Mouse (Mus musculus): ENCODE data around the gene Tdrkh. TPM values are rescaled to one million over a fixed set of nuclear protein-coding genes. Genes with fewer than 3 reads are reported as not detected.

The Tdrkh gene
- 8.5 and 8.6 TPM in 2 replicates for polyA plus RNA-seq (2016; fragmentation: Nextera tagmentation; extraction: Ambion mirVana)

DNA sequence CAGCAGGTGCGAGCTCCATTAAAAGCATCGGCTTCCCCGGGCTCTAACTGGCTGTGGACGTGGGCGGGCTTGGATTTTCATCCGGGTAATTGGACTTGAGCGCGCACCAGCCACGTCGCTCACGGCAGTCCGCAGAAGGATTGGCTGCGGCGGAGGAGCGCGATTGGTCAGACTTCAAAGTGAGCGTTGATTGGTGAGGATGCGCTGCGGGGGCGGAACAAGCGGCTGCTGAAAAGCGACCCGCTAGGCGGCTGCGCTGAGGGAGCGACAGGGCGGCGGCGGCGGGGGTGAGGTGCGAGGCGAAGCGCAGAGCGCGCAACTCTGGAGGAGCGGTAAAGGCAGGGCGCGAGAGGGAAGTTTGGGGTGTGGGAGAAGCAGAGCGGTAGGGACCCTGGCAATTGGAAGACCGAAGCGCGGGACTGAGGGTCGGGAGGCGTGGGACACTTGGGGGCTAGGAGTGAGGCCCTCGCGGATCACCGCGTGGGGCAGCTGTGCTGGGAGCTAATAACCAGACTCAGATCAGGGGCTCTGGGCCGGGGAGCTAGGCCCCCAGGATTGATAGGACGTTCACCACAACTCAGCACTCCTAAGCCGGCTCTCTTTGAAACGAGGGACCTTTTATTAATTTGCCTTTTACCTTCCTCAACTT lies at the start of gene Tdrkh:
Gene Tdrkh (plus strand): TSS at position 243 of the 649 bp plus-strand sequence.
- Histone ChIP-seq H3K4me3 (replicated peaks) (peak within 1 kb of the TSS; percentile 40), H3K36me3 (no peaks in the 10 kb centered on the region), H3K9ac (replicated peaks) (peak within 1 kb of the TSS; percentile 49; the same call in 1 of the 2 replicates), H3K27ac (no peak within 1 kb of the TSS), H3K4me1 (replicated peaks) (peaks cover 9% of the 10 kb centered on the region), H3K27me3 (peaks cover 8% of the 10 kb centered on the region), H3K9me3 (no peaks in the 10 kb centered on the region), H3K4me2 (peak within 1 kb of the TSS; percentile 80)
- peak; percentile 99 for ATAC-seq (ENCODE audit: insufficient number of reproducible peaks, insufficient read depth, low FRiP score, low TSS enrichment, low read depth)
- WGBS: 8% methylated on average over 52 of the region's 52 CpGs

DNA sequence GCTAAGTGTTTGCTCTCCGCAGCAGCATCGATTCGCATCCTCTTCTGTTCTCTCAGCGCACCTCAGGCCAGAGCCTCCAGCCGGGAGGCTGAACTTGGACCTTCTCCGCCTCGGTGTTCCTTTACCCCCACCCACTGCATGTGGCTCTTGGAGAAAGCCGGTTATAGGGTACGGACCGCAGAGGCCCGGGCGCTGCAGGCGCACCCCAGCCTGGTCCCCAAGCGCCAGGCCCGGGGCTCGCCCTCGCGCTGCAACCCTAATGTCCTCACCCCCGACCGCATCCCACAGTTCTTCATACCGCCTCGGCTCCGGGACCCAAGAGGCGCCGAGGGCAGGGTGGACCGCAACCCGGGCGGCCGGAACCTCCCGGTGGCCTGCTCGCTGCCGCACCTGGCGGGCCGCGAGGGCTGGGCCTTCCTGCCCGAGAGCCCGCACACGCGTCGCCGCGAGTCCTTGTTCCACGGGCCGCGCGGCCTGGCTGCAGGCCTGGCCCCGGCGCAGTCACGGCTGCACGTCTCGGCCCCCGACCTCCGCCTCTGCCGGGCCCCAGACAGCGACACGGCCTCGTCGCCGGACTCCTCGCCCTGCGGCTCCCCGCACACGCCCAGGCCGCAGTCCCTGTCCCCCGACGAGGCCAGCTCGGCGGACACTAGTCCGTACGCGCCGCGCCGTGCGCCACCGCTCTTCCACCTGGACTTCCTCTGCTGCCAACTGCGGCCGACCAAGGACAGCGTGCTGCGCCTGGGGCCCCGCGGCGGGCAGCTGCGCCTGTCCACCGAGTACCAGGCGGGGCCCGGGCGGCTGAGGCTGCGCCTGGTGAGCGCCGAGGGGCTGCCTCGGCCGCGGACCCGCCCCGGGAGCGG lies 49.6 kb upstream of the Tdrkh start:
- 0 out of 2 replicates have a peak, but pooled peaks cover 3% of the 10 kb centered on the region for H3K4me1 ChIP-seq (replicated peaks)
- peak; percentile 53 for ATAC-seq (ENCODE audit: insufficient number of reproducible peaks, insufficient read depth, low FRiP score, low TSS enrichment, low read depth)
- no peaks in the 10 kb centered on the region for H3K36me3 ChIP-seq
- peak overlapping the region; percentile 87 for H3K9ac ChIP-seq (replicated peaks)
- peak overlapping the region; percentile 65 for H3K4me3 ChIP-seq (replicated peaks)
- peak overlapping the region; percentile 89 for H3K4me2 ChIP-seq
- H3K27me3 ChIP-seq: peaks cover 56% of the 10 kb centered on the region
- H3K27ac ChIP-seq: no peak overlapping the region
- 0 out of 2 replicates have a peak, but pooled peaks cover 5% of the 10 kb centered on the region for H3K9me3 ChIP-seq
- WGBS: 5% methylated on average over 97 of the region's 97 CpGs

DNA sequence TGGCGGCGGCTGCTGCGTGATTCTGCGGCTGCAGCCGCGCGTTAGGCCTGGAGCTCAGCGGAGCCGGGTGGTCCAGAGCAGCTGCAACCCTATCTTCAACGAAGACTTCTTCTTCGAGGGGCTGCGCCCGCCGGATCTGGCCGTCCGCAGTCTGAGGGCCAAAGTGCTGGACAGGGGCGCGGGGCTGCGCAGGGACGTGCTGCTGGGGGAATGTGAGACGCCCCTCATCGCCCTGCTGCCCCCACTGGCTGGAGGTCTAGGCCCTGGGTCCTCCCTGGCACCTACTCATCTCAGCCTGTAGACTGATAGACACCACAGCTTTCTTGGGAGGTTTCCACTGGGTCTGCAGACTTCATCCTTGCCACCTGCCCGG lies 48.9 kb upstream of the Tdrkh start:
- peak; percentile 42; the same call in 1 of the 2 replicates for ATAC-seq (ENCODE audit: insufficient number of reproducible peaks, insufficient read depth, low FRiP score, low TSS enrichment, low read depth)
- Histone ChIP-seq H3K4me1 (replicated peaks) (0 out of 2 replicates have a peak, but pooled peaks cover 3% of the 10 kb centered on the region), H3K9ac (replicated peaks) (peak overlapping the region; percentile 87), H3K4me3 (replicated peaks) (peak overlapping the region; percentile 65), H3K27me3 (peaks cover 56% of the 10 kb centered on the region), H3K4me2 (peak overlapping the region; percentile 89), H3K9me3 (0 out of 2 replicates have a peak, but pooled peaks cover 5% of the 10 kb centered on the region), H3K36me3 (no peaks in the 10 kb centered on the region), H3K27ac (no peak overlapping the region)
- WGBS: 4% methylated on average over 23 of the region's 23 CpGs

DNA sequence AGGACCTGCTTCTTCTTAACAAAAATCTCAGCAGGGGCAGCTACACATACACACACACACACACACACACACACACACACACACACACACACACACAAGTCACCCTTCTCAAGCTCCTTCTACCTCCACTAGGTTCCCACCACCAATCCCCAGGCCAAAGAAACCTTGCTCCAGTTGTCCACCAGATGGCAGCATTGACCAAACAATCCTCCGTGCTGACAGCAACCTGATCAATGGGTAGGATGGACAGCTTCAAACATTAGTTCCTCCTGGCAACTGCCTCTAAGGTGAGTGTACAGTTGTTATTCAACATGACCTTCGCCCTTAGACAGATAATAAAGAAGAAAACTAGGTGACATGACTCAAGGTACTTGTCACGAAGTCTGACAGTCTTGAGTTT lies 46.3 kb upstream of the Tdrkh start:
- no peak for ATAC-seq (ENCODE audit: insufficient number of reproducible peaks, insufficient read depth, low FRiP score, low TSS enrichment, low read depth)
- H3K27me3 ChIP-seq: peaks cover 47% of the 10 kb centered on the region
- peaks cover 8% of the 10 kb centered on the region for H3K4me1 ChIP-seq (replicated peaks)
- H3K9me3 ChIP-seq: 0 out of 2 replicates have a peak, but pooled peaks cover 5% of the 10 kb centered on the region
- 20% methylated on average over 3 of the region's 3 CpGs for WGBS
- no peak overlapping the region for H3K4me3 ChIP-seq (replicated peaks)
- no peak overlapping the region for H3K27ac ChIP-seq
- no peaks in the 10 kb centered on the region for H3K36me3 ChIP-seq
- no peak overlapping the region for H3K4me2 ChIP-seq
- no peak overlapping the region for H3K9ac ChIP-seq (replicated peaks)

DNA sequence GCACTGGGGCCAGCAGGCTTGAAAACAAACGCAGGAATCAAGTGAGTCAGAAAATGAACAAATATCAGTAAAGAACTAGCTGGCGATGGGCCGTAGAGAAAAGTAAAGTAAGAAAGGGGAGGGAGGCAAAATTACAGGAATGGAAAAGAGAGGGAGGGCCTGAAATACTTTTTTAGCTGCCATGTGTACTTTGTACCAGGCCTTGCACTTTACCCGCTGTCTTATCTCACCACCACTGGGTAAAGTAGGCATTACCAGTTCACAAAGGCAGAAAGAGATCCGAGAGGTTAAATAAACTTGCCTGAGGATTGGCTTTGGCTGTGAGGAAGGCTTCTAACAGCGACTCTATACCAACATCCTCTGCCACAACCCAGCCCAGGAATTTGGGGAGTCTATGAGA lies 45.6 kb upstream of the Tdrkh start:
- Histone ChIP-seq H3K9ac (replicated peaks) (no peak overlapping the region), H3K4me1 (replicated peaks) (peaks cover 14% of the 10 kb centered on the region), H3K27ac (no peak overlapping the region), H3K36me3 (no peaks in the 10 kb centered on the region), H3K4me2 (no peak overlapping the region), H3K27me3 (peaks cover 43% of the 10 kb centered on the region), H3K9me3 (0 out of 2 replicates have a peak, but pooled peaks cover 5% of the 10 kb centered on the region), H3K4me3 (replicated peaks) (no peak overlapping the region)
- ATAC-seq (ENCODE audit: insufficient number of reproducible peaks, insufficient read depth, low FRiP score, low TSS enrichment, low read depth): no peak
- WGBS: 86% methylated on average over 6 of the region's 6 CpGs

DNA sequence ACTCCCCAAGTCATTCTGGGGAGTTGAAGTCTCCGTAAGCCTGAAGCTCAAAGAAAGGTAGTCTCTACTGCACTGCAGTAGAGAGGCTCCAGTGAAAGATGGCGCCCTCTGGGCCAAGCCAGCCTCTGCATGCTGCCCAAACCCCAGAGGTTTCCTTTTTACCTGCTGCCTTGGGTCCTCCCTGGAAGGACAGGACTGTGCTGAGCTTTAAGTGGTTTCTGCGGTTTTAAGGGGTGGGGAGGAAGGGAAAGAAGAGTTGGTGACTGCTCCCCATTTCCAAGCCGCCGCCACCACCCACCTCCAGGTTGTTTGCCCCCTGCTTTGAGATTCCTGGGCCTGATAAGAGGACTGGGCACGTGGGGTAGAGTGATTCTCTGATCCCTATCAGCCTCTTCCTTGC lies 44.4 kb upstream of the Tdrkh start:
- H3K4me3 ChIP-seq (replicated peaks): no peak overlapping the region
- no peak for ATAC-seq (ENCODE audit: insufficient number of reproducible peaks, insufficient read depth, low FRiP score, low TSS enrichment, low read depth)
- WGBS: 60% methylated on average over 6 of the region's 6 CpGs
- 0 out of 2 replicates have a peak, but pooled peaks cover 5% of the 10 kb centered on the region for H3K9me3 ChIP-seq
- H3K4me1 ChIP-seq (replicated peaks): peaks cover 25% of the 10 kb centered on the region
- peaks cover 39% of the 10 kb centered on the region for H3K27me3 ChIP-seq
- H3K27ac ChIP-seq: no peak overlapping the region
- H3K4me2 ChIP-seq: no peak overlapping the region
- H3K36me3 ChIP-seq: no peaks in the 10 kb centered on the region
- H3K9ac ChIP-seq (replicated peaks): no peak overlapping the region

DNA sequence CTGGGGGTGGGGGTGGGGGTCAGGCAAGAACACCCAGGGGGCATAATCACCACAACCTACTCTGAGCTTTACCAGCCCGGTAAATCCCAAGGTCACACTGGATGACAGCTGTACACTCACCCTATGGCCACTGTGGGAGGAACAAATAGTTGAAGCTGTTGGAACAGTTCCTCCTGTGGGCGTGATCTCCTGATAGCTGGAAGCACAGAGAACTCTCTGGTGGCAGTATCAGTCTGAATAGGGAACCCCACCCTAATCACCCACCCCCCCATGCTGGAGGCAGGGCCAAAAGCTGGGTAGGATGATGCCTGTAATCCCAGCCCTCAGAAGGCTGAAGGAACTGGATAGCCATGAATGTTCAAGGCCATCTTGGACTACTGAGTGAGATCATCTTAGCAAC lies 43.4 kb upstream of the Tdrkh start:
- WGBS: 69% methylated on average over 2 of the region's 2 CpGs
- no peaks in the 10 kb centered on the region for H3K36me3 ChIP-seq
- no peak for ATAC-seq (ENCODE audit: insufficient number of reproducible peaks, insufficient read depth, low FRiP score, low TSS enrichment, low read depth)
- no peak overlapping the region for H3K9ac ChIP-seq (replicated peaks)
- H3K9me3 ChIP-seq: 0 out of 2 replicates have a peak, but pooled peaks cover 4% of the 10 kb centered on the region
- H3K27me3 ChIP-seq: peaks cover 36% of the 10 kb centered on the region
- peaks cover 25% of the 10 kb centered on the region for H3K4me1 ChIP-seq (replicated peaks)
- no peak overlapping the region for H3K27ac ChIP-seq
- H3K4me2 ChIP-seq: no peak overlapping the region
- no peak overlapping the region for H3K4me3 ChIP-seq (replicated peaks)

DNA sequence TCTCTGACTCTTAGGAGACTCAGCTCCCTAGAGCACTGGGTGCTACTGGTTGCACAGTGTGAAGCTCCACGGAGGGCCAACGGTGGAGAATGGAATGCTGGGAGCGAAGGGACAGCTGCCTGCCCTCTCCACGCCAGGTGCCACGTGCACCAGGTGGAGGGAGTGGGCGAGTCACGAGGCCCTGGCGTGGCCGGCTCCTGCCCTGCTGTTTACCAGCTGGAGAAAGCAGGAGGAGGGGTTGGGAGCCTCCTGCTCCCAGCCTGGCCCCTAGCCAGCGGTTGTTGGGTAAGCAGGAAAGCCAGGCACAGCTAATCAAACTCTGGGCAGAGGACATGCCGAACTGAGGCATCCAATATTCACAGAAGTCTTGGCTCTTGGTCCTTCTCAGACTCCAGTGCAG lies 41.4 kb upstream of the Tdrkh start:
- 0 out of 2 replicates have a peak overlapping the region, but pooled peaks have one; percentile 15 for H3K4me3 ChIP-seq (replicated peaks)
- peak overlapping the region; percentile 45 for H3K4me2 ChIP-seq
- H3K4me1 ChIP-seq (replicated peaks): peaks cover 25% of the 10 kb centered on the region
- 3% methylated on average over 11 of the region's 11 CpGs for WGBS
- H3K36me3 ChIP-seq: no peaks in the 10 kb centered on the region
- no peak for ATAC-seq (ENCODE audit: insufficient number of reproducible peaks, insufficient read depth, low FRiP score, low TSS enrichment, low read depth)
- H3K27ac ChIP-seq: no peak overlapping the region
- peaks cover 32% of the 10 kb centered on the region for H3K27me3 ChIP-seq
- H3K9ac ChIP-seq (replicated peaks): no peak overlapping the region
- no peaks in the 10 kb centered on the region for H3K9me3 ChIP-seq

DNA sequence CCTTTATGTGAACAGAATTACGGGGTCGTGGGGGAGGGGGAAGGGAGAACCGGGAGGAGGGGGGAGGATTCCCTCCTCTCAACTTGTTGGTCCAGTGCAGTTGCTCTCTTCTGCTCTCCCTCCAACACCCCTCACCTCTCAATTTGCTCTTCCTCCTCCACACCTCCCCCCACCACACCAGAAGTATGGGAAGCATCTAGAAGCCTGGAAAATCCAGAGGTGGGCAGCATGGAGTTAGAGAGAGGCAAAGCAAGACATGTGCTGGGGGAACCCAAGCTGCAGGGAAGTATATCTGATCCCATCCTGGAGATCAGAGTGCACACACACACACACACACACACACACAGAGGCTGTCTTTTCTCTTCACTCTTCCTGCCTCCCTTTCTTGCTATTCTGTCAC lies 41.0 kb upstream of the Tdrkh start:
- Histone ChIP-seq H3K4me1 (replicated peaks) (peaks cover 29% of the 10 kb centered on the region), H3K27me3 (peaks cover 35% of the 10 kb centered on the region), H3K9ac (replicated peaks) (no peak overlapping the region), H3K27ac (no peak overlapping the region), H3K4me3 (replicated peaks) (0 out of 2 replicates have a peak overlapping the region, but pooled peaks have one; percentile 15), H3K4me2 (peak overlapping the region; percentile 45), H3K9me3 (no peaks in the 10 kb centered on the region), H3K36me3 (no peaks in the 10 kb centered on the region)
- WGBS: 0% methylated on average over 3 of the region's 3 CpGs
- ATAC-seq (ENCODE audit: insufficient number of reproducible peaks, insufficient read depth, low FRiP score, low TSS enrichment, low read depth): no peak

DNA sequence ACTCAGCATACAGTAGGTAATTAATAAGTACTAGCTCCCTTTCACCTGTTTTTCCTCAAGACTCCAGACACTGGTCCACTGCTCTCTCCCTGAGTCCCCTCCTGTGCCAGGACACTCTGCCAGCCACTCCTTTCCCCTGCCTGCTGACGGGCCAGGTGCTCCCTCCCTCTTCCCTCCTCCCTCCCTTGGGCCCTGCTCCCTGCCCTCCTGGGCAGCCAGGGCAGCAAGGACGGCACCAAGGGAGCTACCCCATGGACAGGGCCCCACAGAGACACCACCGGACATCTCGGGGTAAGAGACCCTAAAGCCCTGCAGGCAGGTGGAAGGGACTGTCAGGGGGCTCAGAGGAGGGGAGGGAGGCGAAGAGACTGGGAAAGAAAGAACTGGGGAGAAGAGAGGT lies 40.4 kb upstream of the Tdrkh start, which contains the start of gene Rorc:
Gene Rorc (plus strand): TSS at position 154 of the 400 bp plus-strand sequence.
- H3K9me3 ChIP-seq: no peaks in the 10 kb centered on the region
- H3K4me1 ChIP-seq (replicated peaks): peaks cover 33% of the 10 kb centered on the region
- WGBS: 16% methylated on average over 5 of the region's 5 CpGs
- H3K9ac ChIP-seq (replicated peaks): peak within 1 kb of the TSS; percentile 40
- H3K27me3 ChIP-seq: peaks cover 35% of the 10 kb centered on the region
- no peaks in the 10 kb centered on the region for H3K36me3 ChIP-seq
- ATAC-seq (ENCODE audit: insufficient number of reproducible peaks, insufficient read depth, low FRiP score, low TSS enrichment, low read depth): no peak
- peak within 1 kb of the TSS; percentile 57 for H3K4me2 ChIP-seq
- H3K27ac ChIP-seq: no peak within 1 kb of the TSS
- peak within 1 kb of the TSS; percentile 26 for H3K4me3 ChIP-seq (replicated peaks)

DNA sequence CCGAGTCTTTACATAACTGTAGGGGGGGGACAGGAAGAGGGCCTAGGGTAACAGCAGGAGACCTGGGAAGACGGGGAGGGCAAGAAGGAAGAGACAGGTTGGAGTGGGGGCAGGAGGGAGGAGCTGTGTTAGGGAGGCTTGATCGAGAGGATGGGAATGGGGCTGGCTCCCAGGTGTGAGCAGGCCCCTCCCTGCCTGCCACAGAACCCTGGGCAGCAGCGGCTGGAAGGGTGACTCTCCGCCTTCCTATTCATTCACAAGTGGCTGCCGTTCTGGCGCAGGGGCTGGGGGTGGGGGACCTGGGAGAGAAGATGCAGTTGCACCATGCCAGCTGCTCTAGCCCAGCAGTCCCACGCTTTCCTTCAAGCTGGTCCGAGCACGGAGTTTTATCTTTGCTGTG lies 40.0 kb upstream of the Tdrkh start:
- 2% methylated on average over 10 of the region's 10 CpGs for WGBS
- H3K27ac ChIP-seq: no peak overlapping the region
- peak overlapping the region; percentile 40 for H3K9ac ChIP-seq (replicated peaks)

More for the DNA sequence above, 40.0 kb upstream of the Tdrkh start:
- H3K9me3 ChIP-seq: no peaks in the 10 kb centered on the region
- peak overlapping the region; percentile 57 for H3K4me2 ChIP-seq
- peaks cover 33% of the 10 kb centered on the region for H3K4me1 ChIP-seq (replicated peaks)
- no peak for ATAC-seq (ENCODE audit: insufficient number of reproducible peaks, insufficient read depth, low FRiP score, low TSS enrichment, low read depth)
- H3K27me3 ChIP-seq: peaks cover 35% of the 10 kb centered on the region
- H3K36me3 ChIP-seq: no peaks in the 10 kb centered on the region
- peak overlapping the region; percentile 26 for H3K4me3 ChIP-seq (replicated peaks)
